Mouse (Mus musculus) megakaryocyte, embryonic 14.5 days (primary cell): ENCODE data around the gene Arhgap8.

ENCODE experiments used
- FLI1 ChIP-seq: IDR thresholded peaks from 2 replicates; pipeline ENCODE4 v1.6.1; 2012; ENCODE audit warnings: low read length, inconsistent platforms, mixed read lengths
- GATA1 ChIP-seq: IDR thresholded peaks from 3 replicates; pipeline ENCODE4 v1.6.1; 2012; ENCODE audit warnings: mixed read lengths, low read length, inconsistent platforms, borderline replicate concordance

GRCm38 (mm10) chr15:84736346-84736993 is 16.6 kb downstream of the Arhgap8 start:
- TF ChIP-seq GATA1, result no peak
- no peak for TF ChIP-seq FLI1
